Mouse (Mus musculus): ENCODE measurements around the gene Vgf.

Gene Vgf

DNA sequence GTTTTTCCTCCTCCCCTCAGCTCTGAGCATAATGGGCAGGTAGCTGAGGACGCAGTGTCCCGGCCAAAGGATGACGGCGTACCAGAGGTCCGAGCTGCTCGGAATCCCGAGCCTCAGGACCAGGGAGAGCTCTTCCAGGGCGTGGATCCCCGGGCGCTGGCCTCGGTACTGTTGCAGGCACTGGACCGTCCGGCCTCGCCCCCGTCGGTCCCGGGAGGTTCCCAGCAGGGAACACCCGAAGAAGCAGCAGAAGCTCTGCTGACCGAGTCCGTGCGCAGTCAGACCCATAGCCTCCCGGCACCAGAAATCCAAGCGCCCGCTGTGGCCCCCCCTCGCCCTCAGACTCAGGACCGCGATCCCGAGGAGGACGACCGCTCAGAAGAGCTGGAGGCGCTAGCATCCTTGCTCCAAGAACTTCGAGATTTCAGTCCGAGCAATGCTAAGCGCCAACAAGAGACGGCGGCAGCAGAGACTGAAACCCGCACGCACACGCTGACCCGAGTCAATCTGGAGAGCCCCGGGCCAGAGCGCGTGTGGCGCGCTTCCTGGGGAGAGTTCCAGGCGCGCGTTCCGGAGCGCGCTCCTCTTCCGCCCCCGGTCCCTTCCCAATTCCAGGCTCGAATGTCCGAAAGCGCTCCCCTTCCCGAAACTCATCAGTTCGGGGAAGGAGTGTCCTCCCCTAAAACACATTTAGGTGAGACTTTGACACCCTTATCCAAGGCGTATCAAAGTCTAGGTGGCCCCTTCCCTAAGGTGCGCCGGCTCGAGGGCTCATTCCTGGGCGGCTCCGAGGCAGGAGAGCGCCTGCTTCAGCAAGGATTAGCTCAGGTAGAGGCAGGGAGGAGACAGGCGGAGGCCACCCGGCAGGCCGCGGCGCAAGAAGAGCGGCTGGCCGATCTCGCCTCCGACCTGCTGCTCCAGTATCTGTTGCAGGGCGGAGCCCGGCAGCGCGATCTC is 5.2 kb downstream of the Vgf start:
- DNase-seq: no peak

DNA sequence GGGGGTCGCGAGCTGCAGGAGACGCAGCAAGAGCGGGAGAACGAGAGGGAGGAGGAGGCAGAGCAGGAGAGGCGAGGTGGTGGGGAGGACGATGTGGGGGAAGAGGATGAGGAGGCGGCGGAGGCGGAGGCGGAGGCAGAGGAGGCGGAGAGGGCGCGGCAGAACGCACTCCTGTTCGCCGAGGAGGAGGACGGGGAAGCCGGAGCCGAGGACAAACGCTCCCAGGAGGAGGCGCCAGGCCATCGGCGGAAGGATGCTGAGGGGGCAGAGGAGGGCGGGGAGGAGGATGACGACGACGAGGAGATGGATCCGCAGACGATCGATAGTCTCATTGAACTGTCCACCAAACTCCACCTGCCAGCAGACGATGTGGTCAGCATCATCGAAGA is 5.8 kb downstream of the Vgf start:
- DNase-seq: peak in 1 of 2 experiments; percentile 56

DNA sequence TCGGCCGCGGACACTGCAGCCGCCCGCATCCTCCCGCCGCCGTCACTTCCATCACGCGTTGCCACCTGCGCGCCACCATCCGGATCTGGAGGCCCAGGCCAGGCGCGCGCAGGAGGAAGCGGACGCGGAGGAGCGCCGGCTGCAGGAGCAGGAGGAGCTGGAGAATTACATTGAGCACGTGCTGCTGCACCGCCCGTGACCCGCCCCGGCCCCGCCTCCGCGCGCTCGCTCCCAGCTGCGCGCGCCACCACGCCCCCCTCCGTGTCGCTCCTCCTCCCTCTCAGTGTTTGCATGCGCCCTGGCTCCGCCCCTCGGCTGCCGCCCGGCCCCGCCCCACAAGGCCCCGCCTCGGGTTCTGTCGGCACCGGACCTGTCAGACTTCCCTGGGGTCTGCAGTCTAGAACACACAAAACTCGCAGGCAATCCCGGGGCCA is 6.5 kb downstream of the Vgf start:
- DNase-seq: peak; percentile 90 to 92

DNA sequence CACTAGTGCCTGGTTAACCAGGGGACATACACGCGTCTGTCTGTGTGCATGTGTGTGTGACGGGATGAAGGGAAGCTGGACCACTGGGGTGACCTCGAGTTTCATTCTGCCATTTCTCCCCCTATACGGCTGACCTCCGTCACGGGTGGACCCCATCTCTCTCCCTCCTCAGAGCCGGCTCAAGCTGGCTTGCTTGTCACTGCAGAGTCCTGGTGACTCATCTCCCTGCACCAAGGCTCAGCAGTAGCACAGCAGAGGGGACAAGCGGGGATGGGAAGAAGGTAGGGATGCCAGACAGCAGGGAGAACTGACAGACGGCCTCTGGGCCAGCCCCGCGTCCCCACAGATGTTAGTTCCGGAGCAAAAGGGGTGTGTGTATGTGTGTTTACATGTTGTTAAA is 10.0 kb downstream of the Vgf start:
- no peak for DNase-seq

DNA sequence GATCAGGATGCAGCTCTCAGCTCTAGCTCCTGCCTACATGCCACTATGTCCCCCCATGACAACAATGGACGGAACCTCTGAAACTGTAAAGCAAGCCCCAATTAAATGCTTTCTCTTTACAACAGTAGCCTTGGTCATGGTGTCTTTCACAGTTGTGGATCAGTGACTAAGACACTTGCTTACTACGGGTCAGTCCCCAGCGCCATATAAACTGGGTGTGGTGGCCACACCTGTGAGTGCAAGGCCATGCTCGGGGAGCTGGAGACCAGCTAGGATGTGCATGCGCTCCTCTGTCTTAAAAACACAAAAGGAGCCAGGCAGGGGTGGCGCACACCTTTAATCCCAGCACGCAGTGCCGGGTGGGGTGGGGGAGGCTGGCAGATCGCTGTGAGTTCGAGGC is 13.3 kb downstream of the Vgf start:
- no peak for DNase-seq

DNA sequence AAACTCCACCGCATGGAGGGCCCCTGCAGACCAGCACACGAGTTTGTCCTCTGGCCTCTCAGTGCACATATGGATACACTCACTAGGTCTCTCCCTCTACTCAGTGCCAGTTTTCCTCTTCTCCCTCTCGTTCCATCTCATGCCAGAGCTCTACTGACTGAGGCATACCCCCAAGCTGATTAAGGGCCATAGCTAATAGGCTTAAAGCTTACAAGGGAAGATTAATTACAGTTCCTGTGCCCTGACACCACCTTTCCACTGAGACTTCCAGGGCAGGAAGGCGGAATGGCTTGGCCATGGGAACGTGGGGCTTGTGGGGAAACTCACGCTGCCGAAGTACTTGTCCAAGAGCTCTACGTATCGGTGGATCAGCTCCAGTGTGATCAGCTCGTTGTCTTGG is 15.2 kb downstream of the Vgf start:
- DNase-seq: no peak

DNA sequence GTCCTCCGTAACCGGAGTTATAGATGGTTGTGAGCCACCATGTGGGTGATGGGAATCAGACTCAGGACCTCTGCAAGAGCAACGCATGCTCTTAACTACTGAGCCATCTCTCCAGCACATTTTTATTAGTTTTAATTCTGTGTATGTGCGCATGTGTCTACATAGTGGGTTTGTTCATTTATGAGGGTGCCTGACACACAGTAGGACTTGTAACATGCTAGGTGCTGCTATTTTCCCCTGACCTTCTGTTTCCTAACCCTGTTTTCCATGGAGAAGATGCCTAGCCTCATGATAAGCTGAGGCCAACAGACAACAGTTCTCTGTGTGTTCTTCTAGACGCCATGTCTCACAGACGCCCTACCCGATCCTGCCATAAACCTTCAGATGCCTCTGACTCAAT is 17.8 kb downstream of the Vgf start:
- DNase-seq: no peak

DNA sequence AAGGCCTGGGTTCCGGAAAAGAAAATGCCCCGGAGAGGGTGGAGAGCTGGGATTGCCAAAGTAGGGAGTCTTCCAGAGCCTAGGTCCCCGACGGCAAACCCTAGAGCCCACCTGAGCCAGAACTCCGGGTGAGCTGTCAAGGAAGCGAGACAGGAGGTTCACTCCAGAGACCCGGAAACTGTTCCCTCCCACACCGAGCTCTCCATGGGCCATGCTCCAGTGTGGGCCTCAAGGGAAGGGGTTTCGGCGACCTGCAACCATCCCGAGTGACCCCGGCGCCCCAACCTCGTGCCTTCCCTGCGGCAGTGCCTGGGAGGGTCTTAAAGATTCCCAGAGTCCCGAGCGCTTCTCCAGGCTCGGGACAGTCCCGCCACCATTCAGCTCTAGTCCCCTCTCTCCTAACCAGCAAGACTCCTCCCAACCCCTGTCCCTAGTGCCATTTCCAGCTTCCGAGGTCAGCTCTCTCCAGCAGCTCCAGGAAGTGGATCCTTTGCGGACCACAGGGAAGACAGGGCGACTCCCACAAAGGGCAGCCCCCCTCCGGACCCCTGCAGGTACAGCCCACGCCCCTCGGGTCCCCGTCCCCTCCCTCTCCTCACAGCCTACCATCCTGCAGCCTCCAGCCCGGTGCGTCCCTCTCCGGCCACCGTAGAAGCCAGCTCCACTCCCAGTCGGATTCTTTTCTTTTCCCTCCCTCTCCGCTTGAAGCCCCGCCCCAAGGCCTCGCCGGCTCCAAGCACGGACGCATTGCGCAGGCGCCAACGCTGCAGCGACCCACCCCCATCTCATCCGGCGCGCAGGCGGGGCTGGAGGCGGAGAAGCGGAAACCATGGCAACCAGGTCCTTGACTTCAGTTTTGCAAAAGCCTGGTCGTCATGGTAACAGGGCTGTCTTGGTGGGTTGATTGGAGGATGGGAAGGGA is 19.5 kb downstream of the Vgf start, which contains the start of gene Ap1s1:
TSS of gene Ap1s1 (minus strand) at position 734 of the 922 bp plus-strand sequence.
- peak; percentile 98 for DNase-seq

DNA sequence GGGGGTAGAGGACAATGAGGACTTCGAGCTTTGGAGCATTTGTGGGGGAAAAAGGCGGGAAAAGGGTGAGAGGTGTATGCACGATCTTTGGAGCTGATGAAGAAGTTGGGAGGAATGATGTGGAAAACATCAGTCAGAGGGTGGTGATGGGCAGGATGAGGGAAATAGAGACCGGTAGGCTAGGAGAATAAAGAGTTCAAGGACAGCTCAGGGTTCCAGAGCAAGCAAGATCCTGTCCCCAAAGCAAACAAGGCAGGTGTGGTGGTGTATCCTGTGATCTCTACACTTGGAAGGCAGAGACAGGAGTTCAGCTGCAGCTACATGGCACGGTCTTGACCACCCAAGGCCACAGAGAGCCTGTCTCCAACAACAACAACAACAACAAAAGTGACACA is 20.1 kb downstream of the Vgf start:
- no peak for DNase-seq

DNA sequence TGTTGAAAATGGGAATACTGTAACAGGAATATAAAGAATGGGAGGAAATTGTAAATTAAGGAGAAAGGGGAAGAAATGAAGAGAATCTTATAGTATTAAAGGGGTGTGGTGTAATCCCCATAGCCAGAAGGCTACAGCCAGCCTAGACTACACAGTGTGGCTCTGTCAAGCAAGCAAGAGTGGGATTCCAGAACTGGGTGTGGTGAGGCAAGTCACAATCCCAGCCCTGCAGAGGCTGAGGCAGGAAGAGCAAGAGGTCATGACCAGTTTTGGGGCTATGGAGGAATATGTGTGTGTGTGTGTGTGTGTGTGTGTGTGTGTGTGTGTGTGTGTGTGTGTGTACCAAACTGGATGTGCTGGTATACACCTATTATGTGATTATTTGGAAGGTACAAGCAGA is 20.8 kb downstream of the Vgf start:
- DNase-seq: no peak

DNA sequence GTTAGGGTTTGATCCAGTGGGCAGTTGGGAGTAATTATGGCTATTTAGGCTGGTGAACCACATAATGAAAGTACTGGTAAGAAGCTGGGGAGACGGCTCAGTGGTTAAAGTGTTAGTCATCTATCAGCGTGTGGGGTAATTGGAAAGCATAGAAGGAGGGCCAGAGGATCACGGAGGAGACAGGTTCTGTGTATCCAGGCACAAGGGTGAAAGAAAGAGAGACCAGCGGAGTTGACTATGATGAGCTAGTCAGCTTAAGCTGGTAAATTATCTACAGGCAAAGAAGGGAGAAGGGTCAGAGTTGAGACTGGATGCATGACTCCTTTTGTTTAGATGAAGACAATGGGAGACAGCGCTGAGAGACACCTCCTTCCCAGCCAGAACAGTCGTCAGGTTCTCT is 24.9 kb downstream of the Vgf start:
- DNase-seq: no peak

DNA sequence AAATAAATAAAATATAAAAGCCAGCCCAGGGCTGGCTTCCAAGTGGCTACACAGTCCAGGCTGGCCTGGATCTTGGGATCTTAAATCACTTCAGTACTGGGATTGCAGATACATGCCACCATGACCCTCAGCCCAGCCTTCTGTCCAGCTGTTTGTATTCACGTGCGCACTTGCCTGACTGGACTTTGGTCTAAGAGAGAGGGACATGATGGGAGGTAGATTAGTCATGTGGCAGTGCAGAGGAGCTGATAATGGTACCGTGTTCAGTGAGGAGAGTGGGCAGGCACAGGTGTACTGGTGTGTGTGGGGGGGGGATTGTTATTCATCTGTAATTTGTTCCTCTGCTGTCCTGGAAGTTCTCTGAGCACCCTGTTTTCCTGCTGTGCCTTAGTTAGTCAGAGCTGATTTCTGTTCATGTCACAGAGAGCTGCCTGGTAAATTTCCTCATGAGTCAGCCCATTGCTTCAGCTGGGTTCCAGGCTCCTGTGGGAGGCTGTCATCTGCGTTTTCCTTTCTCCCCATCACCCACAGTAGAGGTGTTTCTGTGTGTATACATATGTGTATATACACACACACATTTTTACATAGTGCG is 25.8 kb downstream of the Vgf start:
- DNase-seq: no peak

DNA sequence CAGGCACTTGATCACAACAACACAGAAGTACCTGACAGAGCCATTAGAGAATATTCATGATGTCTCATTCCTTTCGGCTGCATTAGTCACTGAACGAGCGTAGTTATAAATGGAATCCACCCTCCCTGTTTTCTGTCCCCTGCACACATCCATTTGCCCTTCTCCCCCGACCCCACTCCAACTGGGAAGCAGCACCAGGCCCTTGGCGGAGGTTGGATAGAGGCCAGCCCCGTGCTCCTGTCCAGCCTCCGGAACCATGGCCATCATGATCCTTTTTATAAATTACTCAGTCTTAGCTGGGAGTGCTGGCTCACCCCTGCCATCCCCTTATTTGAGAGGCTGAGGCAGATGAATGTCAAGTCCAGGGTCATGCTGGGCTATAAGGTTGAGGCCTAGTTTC is 28.1 kb downstream of the Vgf start:
- DNase-seq: no peak

DNA sequence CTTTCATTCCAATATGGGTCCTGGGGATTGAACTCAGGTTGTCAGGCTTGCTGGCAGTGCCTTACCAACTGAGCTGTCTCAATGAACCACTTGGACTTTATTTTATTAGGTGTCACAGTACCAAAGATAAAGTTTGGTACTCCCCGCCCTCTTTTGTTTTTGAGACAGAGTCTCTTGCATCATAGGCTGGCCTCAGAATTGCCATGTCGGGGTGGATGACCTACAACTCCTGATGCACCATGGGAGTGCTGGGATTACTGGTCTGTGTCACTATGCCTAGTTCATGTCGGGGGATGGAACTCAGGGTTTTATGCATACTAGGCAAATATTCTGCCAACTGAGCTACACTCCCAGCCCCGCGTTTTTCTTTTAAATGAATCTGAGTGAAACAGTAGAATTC is 28.7 kb downstream of the Vgf start:
- DNase-seq: no peak

DNA sequence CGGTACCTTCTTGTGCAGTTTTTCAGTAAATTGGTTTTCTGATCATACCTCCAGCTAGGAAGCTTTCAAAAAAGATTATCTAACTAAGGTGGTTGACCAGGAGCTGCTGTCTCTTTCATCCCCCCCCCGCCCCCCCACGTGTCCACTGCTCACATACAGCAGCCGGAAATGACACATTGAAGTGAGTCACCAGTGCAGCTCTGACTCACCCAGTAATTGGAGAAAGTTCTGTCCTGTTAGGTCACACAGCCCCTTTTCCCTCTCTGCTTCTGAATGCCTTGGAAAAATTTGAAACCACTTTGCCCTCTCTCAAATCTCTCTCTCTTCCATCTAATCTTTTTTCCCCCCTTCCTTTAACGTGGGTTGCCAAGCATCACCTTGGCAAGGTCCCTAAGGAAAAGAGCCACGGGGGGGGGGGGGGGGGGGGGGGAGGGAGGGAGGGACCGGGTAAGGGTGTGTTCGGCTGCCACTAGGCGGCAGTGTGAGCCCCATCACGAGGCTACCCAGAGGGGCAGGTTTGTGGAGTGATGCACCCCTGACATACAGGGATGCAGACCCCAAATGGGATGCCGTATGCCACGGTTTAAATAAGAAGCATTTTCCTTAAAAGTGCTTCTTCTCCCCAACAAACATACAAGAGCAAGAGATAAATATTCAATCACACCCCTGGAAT is 35.8 kb downstream of the Vgf start:
- peak; percentile 50 to 53 for DNase-seq

DNA sequence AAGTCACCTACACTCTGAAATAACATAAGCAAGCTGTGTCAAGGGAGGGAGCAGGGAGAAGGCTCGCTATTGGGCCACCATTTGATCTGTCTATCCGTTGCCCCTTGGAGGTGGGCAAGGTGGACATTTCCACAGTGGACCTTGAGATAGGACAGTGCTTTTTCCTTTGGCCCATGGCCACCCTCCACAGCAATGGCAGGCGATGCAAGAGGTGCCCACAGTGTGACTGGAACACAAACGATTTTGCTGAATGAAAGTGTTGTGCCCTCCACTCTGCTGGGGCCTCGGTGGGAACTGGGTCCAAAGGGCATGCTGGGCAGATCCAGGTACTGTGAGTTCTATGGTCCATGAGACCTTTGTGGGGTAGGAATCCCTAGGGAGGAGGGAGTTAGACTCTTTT is 36.4 kb downstream of the Vgf start:
- DNase-seq: no peak

DNA sequence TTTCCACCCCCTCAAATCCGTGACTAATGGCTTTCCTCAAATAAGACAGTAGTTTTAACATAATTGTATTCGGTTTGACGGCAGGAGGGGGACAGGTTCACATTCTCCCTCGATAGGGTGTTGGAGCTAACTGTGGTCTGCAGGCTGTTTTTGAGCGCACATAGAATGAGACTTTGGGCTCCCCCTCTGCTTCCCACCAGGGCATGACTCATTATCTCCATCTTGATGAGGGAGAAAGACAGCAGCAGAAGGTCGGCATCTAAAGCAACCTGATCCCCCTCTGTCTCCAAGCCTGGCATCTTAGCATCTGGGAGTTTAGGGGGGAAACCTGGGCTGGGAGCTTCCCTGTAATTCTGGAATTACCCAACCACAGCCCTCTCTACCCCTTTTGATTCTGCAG is 39.3 kb downstream of the Vgf start:
- DNase-seq: no peak

DNA sequence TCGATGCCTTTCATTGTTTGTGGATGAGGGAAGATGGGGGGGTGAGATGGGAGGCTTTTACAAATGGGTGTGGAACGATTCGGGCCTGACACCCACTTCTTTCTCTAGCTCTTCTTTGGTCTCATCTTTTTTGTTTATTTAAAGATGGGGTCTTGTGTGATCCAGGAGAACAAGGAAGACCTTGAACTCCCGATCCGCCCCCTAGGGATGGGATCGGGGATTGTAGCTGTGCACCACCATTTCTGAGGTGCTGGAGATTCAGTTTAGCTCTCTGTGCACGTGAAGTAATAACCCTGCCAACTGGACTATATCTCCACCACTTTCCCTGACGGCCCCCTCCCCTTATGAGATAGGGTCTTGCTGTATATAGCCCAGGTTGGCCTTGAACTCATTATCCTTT is 39.7 kb downstream of the Vgf start:
- no peak for DNase-seq

DNA sequence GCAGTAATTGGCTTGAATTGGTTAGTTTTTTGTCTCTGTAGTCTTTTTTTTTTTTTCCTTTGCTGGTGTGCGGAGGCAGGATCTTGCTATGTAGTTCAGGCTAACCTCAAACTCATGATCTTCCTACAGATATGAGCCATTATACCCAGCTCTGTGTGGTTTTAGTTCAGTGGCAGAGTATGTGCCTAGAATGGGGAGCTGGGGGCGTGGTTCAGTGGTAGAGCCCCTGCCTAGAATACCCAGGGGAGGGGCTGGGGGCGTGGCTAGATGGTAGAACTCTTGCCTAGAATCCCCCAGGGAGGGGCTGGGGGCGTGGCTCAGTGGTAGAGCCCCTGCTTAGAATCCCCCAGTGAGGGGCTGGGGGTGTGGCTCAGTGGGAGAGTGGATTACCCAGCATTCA is 42.5 kb downstream of the Vgf start:
- peak; percentile 9 to 46 for DNase-seq

DNA sequence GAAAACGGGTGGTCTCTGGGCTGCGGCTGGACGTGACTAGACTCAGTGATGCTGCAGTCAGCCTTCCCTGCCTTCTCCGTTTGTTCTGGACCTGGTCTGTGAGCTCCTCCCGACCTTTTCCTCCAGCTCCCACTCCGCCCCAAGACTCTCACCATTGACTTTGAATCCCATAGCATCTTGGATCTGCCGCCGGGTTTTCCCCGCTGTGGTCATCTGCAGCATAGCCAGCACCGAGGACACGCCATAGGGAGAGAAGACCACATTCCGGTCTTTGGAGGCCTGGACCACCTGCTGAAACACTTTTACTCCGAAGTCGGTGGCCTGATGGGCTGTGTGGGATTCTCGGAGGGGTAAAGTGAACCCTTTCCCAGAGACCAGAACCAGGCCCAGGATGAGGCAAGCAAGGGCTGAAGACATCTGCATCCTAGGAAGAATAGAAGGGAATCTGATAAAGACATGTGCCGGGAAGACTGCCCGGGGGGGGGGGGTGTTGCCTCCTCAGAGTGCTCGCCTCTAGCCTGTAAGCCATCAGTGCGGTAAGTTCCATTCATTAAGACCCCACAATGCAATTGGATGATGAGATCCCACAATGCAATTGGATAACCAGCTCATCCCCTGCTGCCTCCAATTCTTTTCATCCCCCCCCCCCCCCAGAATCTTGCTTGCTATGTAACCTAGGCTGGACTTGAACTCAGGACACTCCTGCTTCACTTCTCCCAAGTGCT is 44.9 kb downstream of the Vgf start:
- DNase-seq: no peak

DNA sequence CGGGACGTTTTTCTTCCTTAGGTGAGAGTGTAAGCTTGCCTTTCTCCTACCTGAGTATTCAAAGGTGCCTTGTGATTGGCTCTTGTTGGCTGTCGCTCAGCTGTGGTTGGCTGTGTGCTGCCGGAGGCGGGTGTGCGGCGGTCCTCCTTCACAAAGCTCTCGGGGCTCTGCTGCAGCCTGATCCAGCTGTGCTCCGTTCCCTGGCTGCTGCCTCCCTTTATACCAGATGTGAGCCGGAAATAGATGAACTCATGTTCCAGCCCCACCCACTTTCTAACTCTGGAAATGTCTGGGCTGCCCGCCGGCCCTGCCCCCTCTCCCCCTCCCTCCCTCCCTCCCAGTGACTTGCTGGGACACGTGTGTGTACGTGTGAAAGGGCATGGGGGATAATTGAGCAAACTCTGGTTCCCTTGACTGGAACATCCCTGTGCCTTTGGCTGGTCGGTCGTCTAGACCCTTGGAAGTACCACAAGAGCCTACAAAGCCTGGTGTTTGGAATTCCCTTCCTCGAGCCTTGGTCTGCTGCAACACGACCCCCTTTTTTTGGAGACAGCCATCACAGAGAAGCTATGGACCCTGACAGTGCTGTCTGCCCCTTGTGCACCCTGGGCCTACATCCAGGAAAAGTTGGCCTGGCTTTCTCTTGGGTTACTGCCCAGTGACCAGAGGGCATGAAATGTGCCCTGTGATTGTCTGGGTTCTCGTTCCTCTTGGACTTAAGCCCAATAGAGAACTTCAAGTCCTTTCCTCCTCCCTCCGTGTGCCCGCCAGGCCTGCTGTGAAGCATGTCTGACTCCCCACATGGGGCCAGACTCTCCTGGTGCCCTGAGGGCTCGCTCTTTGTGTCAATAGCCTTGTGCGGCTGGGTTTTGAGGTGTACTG is 46.1 kb downstream of the Vgf start, which contains the start of gene Serpine1:
TSS of gene Serpine1 (minus strand) at position 190 of the 882 bp plus-strand sequence.
- peak; percentile 56 to 67 for DNase-seq

All from thymus, postnatal 36 days (tissue).